Mouse (Mus musculus): ENCODE measurements around the gene Btg3. TPM values are rescaled to one million over a fixed set of nuclear protein-coding genes. Genes with fewer than 3 reads are reported as not detected.

Btg3 gene
- total and polyA plus RNA-seq, 2 experiments from 2014 or later: 7.5 to 61.4 TPM

- TF ChIP-seq EP300 (IDR thresholded peaks at IDR 0.05; ENCODE audit: low read depth) (no peak), CTCF (IDR thresholded peaks at IDR 0.05; ENCODE audit: low read depth) (no peak)
- WGBS: 78% methylated on average over 4 of the region's 4 CpGs
- Histone ChIP-seq H3K9ac (replicated peaks; ENCODE audit: low read depth, low read length) (no peak overlapping the region), H3K4me3 (ENCODE audit: low read depth, low read length) (no peak overlapping the region), H3K9me3 (replicated peaks; ENCODE audit: control insufficient read depth, low read length) (no peaks in the 10 kb centered on the region), H3K36me3 (replicated peaks; ENCODE audit: control insufficient read depth, insufficient read depth, low read length) (no peaks in the 10 kb centered on the region), H3K27ac (ENCODE audit: low read depth) (no peak overlapping the region), H3K4me2 (ENCODE audit: low read depth, low read length) (no peak overlapping the region), H3K27me3 (ENCODE audit: control insufficient read depth, insufficient read depth, low read length) (no peaks in the 10 kb centered on the region), H3K4me1 (ENCODE audit: control insufficient read depth, insufficient read depth) (no peaks in the 10 kb centered on the region)
- ATAC-seq (ENCODE audit: insufficient read depth, low read depth): no peak
- no peak for DNase-seq (ENCODE audit: low spot score)
Measured at GRCm38 (mm10) chr16:78389122-78389521, 12.1 kb upstream of the Btg3 start.

- WGBS: 85% methylated on average over 5 of the region's 5 CpGs
- TF ChIP-seq EP300 (IDR thresholded peaks at IDR 0.05; ENCODE audit: low read depth) (no peak), CTCF (IDR thresholded peaks at IDR 0.05; ENCODE audit: low read depth) (no peak)
Measured at GRCm38 (mm10) chr16:78378493-78378892, 1.5 kb upstream of the Btg3 start.

GRCm38 (mm10) chr16:78375821-78376691 is 936 bp downstream of the Btg3 start:
- ATAC-seq (ENCODE audit: insufficient read depth, low read depth): peak; percentile 68
- Histone ChIP-seq H3K4me1 (ENCODE audit: control insufficient read depth, insufficient read depth) (no peaks in the 10 kb centered on the region), H3K9ac (replicated peaks; ENCODE audit: low read depth, low read length) (peak overlapping the region; percentile 85), H3K4me3 (ENCODE audit: low read depth, low read length) (peak overlapping the region; percentile 65), H3K27me3 (ENCODE audit: control insufficient read depth, insufficient read depth, low read length) (no peaks in the 10 kb centered on the region), H3K27ac (ENCODE audit: low read depth) (peak overlapping the region; percentile 79), H3K4me2 (ENCODE audit: low read depth, low read length) (peak overlapping the region; percentile 63), H3K36me3 (replicated peaks; ENCODE audit: control insufficient read depth, insufficient read depth, low read length) (peaks cover 13% of the 10 kb centered on the region), H3K9me3 (replicated peaks; ENCODE audit: control insufficient read depth, low read length) (no peaks in the 10 kb centered on the region)
- TF ChIP-seq CTCF (IDR thresholded peaks at IDR 0.05; ENCODE audit: low read depth) (no peak), EP300 (IDR thresholded peaks at IDR 0.05; ENCODE audit: low read depth) (no peak)
- DNase-seq (ENCODE audit: low spot score): peak; percentile 74
- WGBS: under 1% methylated on average over 59 of the region's 100 CpGs

More at GRCm38 (mm10) chr16:78378493-78378892, 1.5 kb upstream of the Btg3 start:
- Histone ChIP-seq H3K9me3 (replicated peaks; ENCODE audit: control insufficient read depth, low read length) (no peaks in the 10 kb centered on the region), H3K4me3 (ENCODE audit: low read depth, low read length) (no peak overlapping the region), H3K4me1 (ENCODE audit: control insufficient read depth, insufficient read depth) (no peaks in the 10 kb centered on the region), H3K27me3 (ENCODE audit: control insufficient read depth, insufficient read depth, low read length) (no peaks in the 10 kb centered on the region), H3K36me3 (replicated peaks; ENCODE audit: control insufficient read depth, insufficient read depth, low read length) (no peaks in the 10 kb centered on the region), H3K4me2 (ENCODE audit: low read depth, low read length) (no peak overlapping the region), H3K27ac (ENCODE audit: low read depth) (no peak overlapping the region), H3K9ac (replicated peaks; ENCODE audit: low read depth, low read length) (no peak overlapping the region)
- no peak for ATAC-seq (ENCODE audit: insufficient read depth, low read depth)
- DNase-seq (ENCODE audit: low spot score): no peak

- Histone ChIP-seq H3K9ac (replicated peaks; ENCODE audit: low read depth, low read length) (peak overlapping the region; percentile 85), H3K4me1 (ENCODE audit: control insufficient read depth, insufficient read depth) (no peaks in the 10 kb centered on the region), H3K27ac (ENCODE audit: low read depth) (no peak overlapping the region), H3K36me3 (replicated peaks; ENCODE audit: control insufficient read depth, insufficient read depth, low read length) (peaks cover 13% of the 10 kb centered on the region), H3K4me2 (ENCODE audit: low read depth, low read length) (peak overlapping the region; percentile 63), H3K9me3 (replicated peaks; ENCODE audit: control insufficient read depth, low read length) (no peaks in the 10 kb centered on the region), H3K4me3 (ENCODE audit: low read depth, low read length) (peak overlapping the region; percentile 65), H3K27me3 (ENCODE audit: control insufficient read depth, insufficient read depth, low read length) (no peaks in the 10 kb centered on the region)
- 45% methylated on average over 10 of the region's 10 CpGs for WGBS
- no peak for ATAC-seq (ENCODE audit: insufficient read depth, low read depth)
- TF ChIP-seq EP300 (IDR thresholded peaks at IDR 0.05; ENCODE audit: low read depth): no peak
- TF ChIP-seq CTCF (IDR thresholded peaks at IDR 0.05; ENCODE audit: low read depth): no peak
- peak; percentile 54 for DNase-seq (ENCODE audit: low spot score)
Measured at GRCm38 (mm10) chr16:78375222-78375621, 1.8 kb downstream of the Btg3 start.

- Histone ChIP-seq H3K27ac (ENCODE audit: low read depth) (no peak overlapping the region), H3K9ac (replicated peaks; ENCODE audit: low read depth, low read length) (no peak overlapping the region)
- 77% methylated on average over 8 of the region's 8 CpGs for WGBS
Measured at GRCm38 (mm10) chr16:78373743-78374142, 3.2 kb downstream of the Btg3 start.

More at GRCm38 (mm10) chr16:78373743-78374142, 3.2 kb downstream of the Btg3 start:
- no peaks in the 10 kb centered on the region for H3K4me1 ChIP-seq (ENCODE audit: control insufficient read depth, insufficient read depth)
- TF ChIP-seq EP300 (IDR thresholded peaks at IDR 0.05; ENCODE audit: low read depth) (no peak), CTCF (IDR thresholded peaks at IDR 0.05; ENCODE audit: low read depth) (no peak)
- H3K4me3 ChIP-seq (ENCODE audit: low read depth, low read length): no peak overlapping the region
- H3K9me3 ChIP-seq (replicated peaks; ENCODE audit: control insufficient read depth, low read length): no peaks in the 10 kb centered on the region
- no peak for ATAC-seq (ENCODE audit: insufficient read depth, low read depth)
- no peak overlapping the region for H3K4me2 ChIP-seq (ENCODE audit: low read depth, low read length)
- no peak for DNase-seq (ENCODE audit: low spot score)
- peaks cover 22% of the 10 kb centered on the region for H3K36me3 ChIP-seq (replicated peaks; ENCODE audit: control insufficient read depth, insufficient read depth, low read length)
- no peaks in the 10 kb centered on the region for H3K27me3 ChIP-seq (ENCODE audit: control insufficient read depth, insufficient read depth, low read length)

All from heart, postnatal 0 days (tissue).